Mouse (Mus musculus) kidney, adult 2 months (tissue): ENCODE data around the gene Insl6.

Experiments used
- CTCF ChIP-seq: fragments of 200-500 bp; conservative IDR thresholded peaks from 2 replicates; pipeline ENCODE4 v1.5.1; 2011; ENCODE audit warnings: low read depth, mild to moderate bottlenecking, control low read depth, low read length, moderate library complexity, mixed read lengths; ENCODE audit not compliant: insufficient read depth, insufficient read length
- POLR2A ChIP-seq: fragments of 200-500 bp; IDR thresholded peaks from one replicate; pipeline ENCODE4 v1.6.1; 2011; ENCODE audit warnings: low read depth, low read length, control low read depth

GRCm38 (mm10) chr19:29325053-29325851 lies at the start of gene Insl6:
- TF ChIP-seq CTCF (no peak), POLR2A (no peak)
